Mouse (Mus musculus): ENCODE data around the gene March11.

Gene March11

DNA sequence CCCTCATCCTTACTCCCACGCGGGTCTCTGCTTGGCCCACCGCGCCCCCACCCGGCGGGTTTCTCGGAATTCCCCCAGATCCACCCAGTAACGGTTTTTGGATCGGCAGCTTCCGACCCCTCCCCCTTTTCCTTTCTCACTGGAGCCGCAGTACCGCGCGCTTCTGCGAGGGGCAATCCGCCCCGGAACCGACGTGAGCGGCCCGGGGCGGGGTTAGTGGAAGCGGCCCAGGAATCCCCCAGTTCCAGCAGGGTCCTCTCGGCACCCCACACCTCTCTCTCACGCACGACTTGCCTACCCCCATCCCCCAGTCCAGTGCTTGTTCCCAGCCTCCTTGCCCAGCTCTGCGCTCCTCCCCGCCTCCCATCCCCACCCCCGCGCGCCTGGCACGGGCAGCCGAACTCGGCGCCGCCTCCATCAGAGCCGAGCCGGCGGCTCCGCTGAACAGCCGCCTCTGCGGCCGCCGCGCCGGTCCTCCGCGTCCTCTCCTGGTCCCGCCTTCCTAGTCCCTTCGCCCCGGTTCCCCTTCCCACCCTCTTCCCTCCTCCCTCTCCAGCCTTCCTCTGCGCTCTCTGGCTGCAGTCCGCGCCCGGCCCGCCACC, at the start of gene March11:
March11 (plus strand) TSS at position 420 of the 602 bp plus-strand sequence.
- no peak for DNase-seq (ENCODE audit: low read depth)

GRCm38 (mm10) chr15:26262336-26262735, 46.5 kb upstream of the March11 start:
- DNase-seq (ENCODE audit: low read depth) = no peak

GRCm38 (mm10) chr15:26269596-26269995, 39.3 kb upstream of the March11 start:
- no peak for DNase-seq (ENCODE audit: low read depth)

DNA sequence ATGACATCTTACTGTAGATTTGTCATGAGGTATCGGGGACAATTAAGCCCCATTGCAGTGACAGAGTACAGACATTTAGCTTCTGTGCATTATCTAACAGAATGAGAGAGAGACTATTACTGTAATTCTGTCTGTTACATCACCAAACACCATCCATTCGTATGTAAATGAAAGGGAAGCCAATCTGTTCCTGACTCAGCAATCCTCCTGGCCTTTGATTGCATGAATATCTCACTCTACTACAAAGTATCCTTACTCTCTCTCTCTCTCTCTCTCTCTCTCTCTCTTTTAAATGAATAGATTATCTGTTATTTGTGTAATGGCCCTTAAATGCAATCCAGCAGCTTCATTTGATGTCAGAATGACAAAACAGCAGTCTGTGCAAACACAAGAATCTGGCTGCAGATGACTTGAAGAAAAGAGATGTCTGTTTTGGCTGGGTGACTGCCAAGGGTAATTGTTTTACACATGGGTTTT, 32.8 kb upstream of the March11 start:
- no peak for DNase-seq (ENCODE audit: low read depth)

GRCm38 (mm10) chr15:26276608-26277007, 32.2 kb upstream of the March11 start:
- no peak for DNase-seq (ENCODE audit: low read depth)

- DNase-seq (ENCODE audit: low read depth) = no peak
Observed at GRCm38 (mm10) chr15:26291871-26292270, 17.0 kb upstream of the March11 start.

- DNase-seq (ENCODE audit: low read depth) = no peak
Observed at GRCm38 (mm10) chr15:26292811-26293210, 16.0 kb upstream of the March11 start.

DNA sequence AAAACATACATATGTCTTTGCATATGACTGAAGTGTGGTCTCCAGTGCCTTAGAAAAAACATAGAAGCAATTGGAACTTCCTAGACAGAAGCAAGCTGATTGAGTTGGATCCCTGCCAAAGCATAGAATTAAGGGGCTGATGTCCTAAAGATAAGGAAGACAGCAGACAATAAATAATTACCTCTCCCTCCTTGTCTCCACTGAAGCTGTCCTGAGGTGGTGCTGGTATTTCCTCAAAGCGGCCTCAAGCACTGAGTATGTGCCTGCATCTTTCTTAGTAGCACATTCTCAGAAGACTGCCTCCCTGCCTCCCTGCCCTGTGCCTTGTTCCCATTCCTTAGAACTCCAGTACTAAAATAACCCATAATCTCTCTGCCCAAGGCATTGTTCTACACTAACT, 15.6 kb upstream of the March11 start:
- no peak for DNase-seq (ENCODE audit: low read depth)

- no peak for DNase-seq (ENCODE audit: low read depth)
Observed at GRCm38 (mm10) chr15:26298668-26299067, 10.2 kb upstream of the March11 start.

DNA sequence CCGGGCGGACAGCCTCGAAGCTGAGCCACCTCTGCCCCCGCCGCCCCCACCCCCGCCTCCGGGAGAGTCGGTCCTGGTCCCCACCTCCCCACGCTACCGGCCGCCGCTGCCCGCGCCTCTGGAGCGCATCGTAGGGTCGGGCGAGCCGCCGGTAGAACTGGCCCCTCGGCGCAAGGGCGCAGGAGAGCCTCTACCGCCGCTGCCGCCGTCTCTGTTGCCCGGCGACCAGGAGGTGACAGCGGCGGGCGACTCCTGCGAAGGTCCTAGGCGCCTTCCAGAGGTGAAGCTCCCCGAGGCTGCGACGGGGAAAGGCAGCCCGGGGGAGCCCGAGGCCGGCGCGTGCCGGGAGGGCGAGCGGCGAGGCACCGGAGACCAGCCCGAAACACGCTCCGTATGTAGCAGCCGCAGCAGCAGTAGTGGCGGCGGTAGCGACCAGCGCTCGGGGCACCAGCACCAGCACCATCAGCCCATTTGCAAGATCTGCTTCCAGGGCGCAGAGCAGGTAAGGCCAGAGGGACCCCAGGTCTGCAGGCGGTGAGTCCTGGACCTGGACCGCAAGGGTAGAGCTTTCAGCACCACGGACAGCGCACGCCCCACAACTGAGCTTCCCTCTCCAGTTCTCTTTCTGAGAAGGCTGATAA, 563 bp downstream of the March11 start:
- peak; percentile 64 for DNase-seq (ENCODE audit: low read depth)

GRCm38 (mm10) chr15:26319866-26320265, 11.0 kb downstream of the March11 start:
- no peak for DNase-seq (ENCODE audit: low read depth)

GRCm38 (mm10) chr15:26320402-26320801, 11.6 kb downstream of the March11 start:
- no peak for DNase-seq (ENCODE audit: low read depth)

GRCm38 (mm10) chr15:26322804-26323203, 14.0 kb downstream of the March11 start:
- no peak for DNase-seq (ENCODE audit: low read depth)

DNA sequence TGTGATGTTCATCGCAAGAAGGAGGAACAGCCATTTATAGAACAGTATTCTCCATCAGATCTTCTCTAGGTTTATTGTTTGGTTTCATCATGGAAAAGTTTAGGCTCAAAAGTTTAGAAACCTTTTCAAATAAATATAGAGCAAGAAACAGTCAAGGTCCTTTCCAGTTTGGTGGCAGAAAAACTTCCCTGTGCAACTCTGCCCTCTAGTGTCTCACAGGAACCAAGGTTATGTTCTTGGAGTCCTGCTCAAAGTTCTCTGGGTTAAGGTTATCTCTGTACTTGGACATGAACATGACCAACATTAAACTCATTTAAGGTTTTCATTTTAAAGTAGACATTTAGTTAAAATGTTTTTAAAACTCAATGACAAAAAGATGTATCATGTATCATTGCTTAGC, 18.3 kb downstream of the March11 start:
- DNase-seq (ENCODE audit: low read depth) = peak; percentile 57

DNA sequence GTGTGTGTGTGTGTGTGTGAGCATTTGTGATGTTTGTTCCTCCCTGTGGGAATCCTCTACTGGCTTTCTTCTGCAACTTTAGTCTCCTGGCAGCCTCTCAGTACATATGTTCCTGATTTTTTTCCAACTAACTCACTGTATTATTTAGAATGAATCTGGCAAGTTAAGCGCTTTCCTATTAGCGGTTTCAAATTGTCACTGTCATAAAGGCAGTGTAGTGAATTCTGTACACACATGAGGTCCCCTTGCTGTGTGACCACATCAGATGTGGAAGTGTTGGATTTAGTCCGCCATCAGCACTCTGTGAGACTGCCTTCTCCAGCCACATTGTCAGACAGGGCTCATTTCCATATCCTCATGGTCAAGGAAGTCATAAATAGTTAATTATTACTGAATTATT, 26.9 kb downstream of the March11 start:
- no peak for DNase-seq (ENCODE audit: low read depth)

- no peak for DNase-seq (ENCODE audit: low read depth)
Observed at GRCm38 (mm10) chr15:26337775-26338174, 28.9 kb downstream of the March11 start.

DNA sequence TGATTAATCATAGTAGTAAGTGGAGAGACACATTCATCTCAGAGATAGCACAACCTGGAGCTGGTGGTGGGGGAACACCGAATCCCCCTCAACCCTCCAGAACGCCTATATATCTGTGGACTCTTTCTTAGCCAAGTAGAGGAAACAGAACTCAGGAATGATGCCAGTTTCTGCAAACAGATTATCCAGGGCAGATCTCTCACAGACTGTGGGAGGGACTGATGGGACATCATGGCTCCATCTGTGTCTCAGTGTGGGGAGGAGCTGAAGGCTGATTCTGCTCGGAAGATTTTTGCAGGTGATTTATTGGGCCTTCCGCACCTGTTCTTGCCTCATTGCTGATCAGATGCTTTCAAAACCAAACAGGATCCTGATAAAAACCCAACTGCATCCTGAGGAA, 29.5 kb downstream of the March11 start:
- no peak for DNase-seq (ENCODE audit: low read depth)

- DNase-seq (ENCODE audit: low read depth) = no peak
Observed at GRCm38 (mm10) chr15:26340490-26340889, 31.6 kb downstream of the March11 start.

DNA sequence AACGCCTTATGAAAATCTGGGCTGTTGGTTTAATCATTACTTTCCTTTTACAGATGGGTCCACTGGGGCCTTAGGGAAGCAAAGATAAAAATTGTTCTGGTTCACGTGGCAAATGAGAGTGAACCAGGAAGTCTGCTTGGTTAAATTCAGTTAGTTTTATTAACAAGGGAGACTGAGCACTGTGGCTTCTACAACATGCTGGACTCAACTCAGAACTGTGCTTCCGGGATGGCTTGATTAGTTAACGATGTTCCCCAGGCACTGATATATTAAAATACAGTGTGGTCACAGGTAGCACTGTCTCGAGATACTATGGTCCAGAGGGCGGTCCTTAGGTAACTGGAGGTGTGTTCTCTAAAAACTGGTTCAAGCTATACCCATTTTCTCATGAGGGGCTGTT, 32.1 kb downstream of the March11 start:
- DNase-seq (ENCODE audit: low read depth) = no peak

- no peak for DNase-seq (ENCODE audit: low read depth)
Observed at GRCm38 (mm10) chr15:26344329-26344728, 35.5 kb downstream of the March11 start.

- peak; percentile 2 for DNase-seq (ENCODE audit: low read depth)
Observed at GRCm38 (mm10) chr15:26353656-26354055, 44.8 kb downstream of the March11 start.

DNA sequence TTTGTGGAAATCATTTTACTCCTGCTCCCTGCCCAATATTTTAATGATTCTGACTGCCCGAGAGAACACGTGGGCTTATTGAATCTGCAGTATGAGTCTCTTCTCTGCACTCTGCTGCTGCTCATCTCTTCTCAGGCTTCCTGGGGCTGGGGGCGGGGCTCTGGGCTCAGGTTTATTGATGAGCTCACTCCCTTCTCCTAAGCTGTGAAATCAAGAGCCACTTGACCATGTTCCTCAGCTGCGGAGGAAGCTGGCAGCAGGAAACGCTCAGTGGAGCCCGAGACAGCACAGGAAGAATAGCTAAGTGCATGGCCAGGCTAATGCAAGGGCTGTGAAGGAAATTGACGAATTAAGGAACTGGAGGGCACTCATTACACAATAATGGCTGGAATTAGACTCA, 56.5 kb downstream of the March11 start:
- no peak for DNase-seq (ENCODE audit: low read depth)

GRCm38 (mm10) chr15:26366511-26366910, 57.7 kb downstream of the March11 start:
- no peak for DNase-seq (ENCODE audit: low read depth)

GRCm38 (mm10) chr15:26373759-26374158, 64.9 kb downstream of the March11 start:
- DNase-seq (ENCODE audit: low read depth) = no peak

Measured in NIH3T3 (cell line).